Comparison of ENCODE assay signal across 16 mouse cellular contexts in the genomic region with DNA sequence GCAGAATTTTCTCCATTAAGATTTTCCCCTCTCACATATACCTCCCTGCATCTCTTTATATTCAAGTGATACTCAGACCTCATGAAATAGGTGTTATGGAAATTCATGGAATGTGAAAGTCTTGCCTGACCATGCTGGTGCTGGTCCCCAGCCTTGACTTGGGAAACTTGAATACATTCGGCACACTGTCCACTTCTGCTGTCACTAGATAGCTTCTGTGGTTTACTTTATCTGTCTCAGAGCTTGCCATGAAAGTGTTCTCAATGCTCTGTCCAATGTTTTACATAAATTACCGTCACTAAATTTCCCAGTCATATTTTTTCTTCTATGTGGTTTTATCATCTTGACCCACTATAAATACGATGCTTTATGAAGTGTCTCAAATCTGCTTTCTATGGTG.
"Had no signal": no experiment of that assay in that cellular context is flagged by ENCODE, and none has a peak within 500 bp of the region (broad histone marks: within the 10 kb centered on the region; RNA-seq: fewer than 3 reads in every experiment).

No protein-coding gene starts in this region.

- H3K4me2 ChIP-seq: neural tube, embryonic 13.5 days; neural tube, embryonic 15.5 days; stomach, embryonic 15.5 days had no signal

- H3K27me3 ChIP-seq: neural tube, embryonic 13.5 days; neural tube, embryonic 15.5 days; stomach, embryonic 15.5 days had no signal

- H3K36me3 ChIP-seq: neural tube, embryonic 13.5 days; neural tube, embryonic 15.5 days; stomach, embryonic 15.5 days had no signal

- H3K27ac ChIP-seq: neural tube, embryonic 13.5 days; neural tube, embryonic 15.5 days; stomach, embryonic 15.5 days; stomach, postnatal 0 days had no signal

- H3K4me3 ChIP-seq: neural tube, embryonic 13.5 days; neural tube, embryonic 15.5 days; stomach, embryonic 15.5 days had no signal

- H3K4me1 ChIP-seq: stomach, embryonic 15.5 days had no signal

- DNase-seq: retina, postnatal 1 day; right cerebral cortex, adult 18-20 months; right cerebral cortex, postnatal 14 days; right cerebral cortex, postnatal 25 days; right cerebral cortex, postnatal 4 days; spleen, adult 18-20 months; thymus, adult 18-20 months; thymus, adult 2 months; thymus, postnatal 14 days; thymus, postnatal 25 days; thymus, postnatal 36 days; thymus, postnatal 4 days had no signal

- H3K9me3 ChIP-seq: neural tube, embryonic 13.5 days; neural tube, embryonic 15.5 days; stomach, embryonic 15.5 days had no signal

- H3K9ac ChIP-seq: neural tube, embryonic 13.5 days; neural tube, embryonic 15.5 days; stomach, embryonic 15.5 days had no signal
